ENCODE assay signal across 39 mouse cellular contexts in genomic region chr11:104203271-104203670, GRCm38 (mm10). TPM values are rescaled to one million over a fixed set of nuclear protein-coding genes. Genes with fewer than 3 reads are reported as not detected.
"Had no signal": no experiment of that assay in that cellular context is flagged by ENCODE, and none has a peak within 500 bp of the region (broad histone marks: within the 10 kb centered on the region; RNA-seq: fewer than 3 reads in every experiment).

No protein-coding gene starts in this region.

- H3K27ac ChIP-seq: gastrocnemius, adult 2 months; heart, embryonic 10.5 days; hindbrain, embryonic 10.5 days; hindbrain, embryonic 12.5 days; hindbrain, embryonic 14.5 days; intestine, embryonic 15.5 days; layer of hippocampus, adult 2 months; left cerebral cortex, adult 2 months; limb, embryonic 10.5 days; limb, embryonic 12.5 days had no signal

- H3K36me3 ChIP-seq: heart, embryonic 10.5 days; heart, embryonic 12.5 days; hindbrain, embryonic 10.5 days; hindbrain, embryonic 12.5 days; intestine, embryonic 15.5 days; limb, embryonic 10.5 days; limb, embryonic 12.5 days had no signal

- H3K4me3 ChIP-seq: gastrocnemius, adult 2 months; heart, embryonic 10.5 days; heart, embryonic 12.5 days; hindbrain, embryonic 10.5 days; hindbrain, embryonic 12.5 days; intestine, embryonic 15.5 days; layer of hippocampus, adult 2 months; left cerebral cortex, adult 2 months; limb, embryonic 10.5 days; limb, embryonic 12.5 days had no signal

- H3K9ac ChIP-seq: heart, embryonic 12.5 days; hindbrain, embryonic 12.5 days; hindbrain, embryonic 14.5 days; intestine, embryonic 15.5 days; limb, embryonic 12.5 days had no signal

- H3K4me1 ChIP-seq: heart, embryonic 10.5 days; hindbrain, embryonic 10.5 days; hindbrain, embryonic 12.5 days; intestine, embryonic 15.5 days; limb, embryonic 10.5 days; limb, embryonic 12.5 days had no signal

- H3K9me3 ChIP-seq: intestine, embryonic 15.5 days; limb, embryonic 10.5 days had no signal

- DNase-seq: gastrocnemius, adult 2 months; gastrocnemius, postnatal 10 days; gastrocnemius, postnatal 25 days; heart, adult 18-20 months; heart, postnatal 10 days; heart, postnatal 4 days; kidney, adult 18-20 months; kidney, adult 8-10 months; kidney, postnatal 10 days; kidney, postnatal 25 days; kidney, postnatal 4 days; liver had no signal

RNA-seq across cellular contexts. Expression of gene Sppl2c, which starts 17.1 kb away (rescaled TPM):
- total RNA-seq: gastrocnemius, adult 2 months; gastrocnemius, postnatal 10 days; gastrocnemius, postnatal 25 days; gastrocnemius, postnatal 4 days; granulocyte monocyte progenitor cell, adult 5-6 weeks; heart, adult 18-20 months; heart, adult 8-10 months; heart, postnatal 10 days; heart, postnatal 25 days; heart, postnatal 4 days; layer of hippocampus, adult 2 months; layer of hippocampus, postnatal 10 days; layer of hippocampus, postnatal 25 days; left cerebral cortex, adult 2 months; left cerebral cortex, postnatal 14 days; left cerebral cortex, postnatal 36 days had no signal
- polyA plus RNA-seq: heart, embryonic 10.5 days; heart, embryonic 12.5 days; heart, embryonic 14.5 days; heart, embryonic 16.5 days; hindbrain, embryonic 10.5 days; hindbrain, embryonic 12.5 days; hindbrain, embryonic 14.5 days; hindbrain, embryonic 16.5 days; inflammation-experienced regulatory T-cells, adult 6 months; intestine, embryonic 15.5 days; intestine, postnatal 0 days; kidney, embryonic 14.5 days; kidney, embryonic 16.5 days; limb, embryonic 10.5 days; limb, embryonic 12.5 days; limb, embryonic 14.5 days; liver, embryonic 11.5 days had no signal

RNA-seq across cellular contexts. Expression of gene Mapt, which starts 27.9 kb away (rescaled TPM):
- total RNA-seq: granulocyte monocyte progenitor cell, adult 5-6 weeks had no signal
